Mouse (Mus musculus): Measurements from ENCODE around the gene Gal.

The Gal gene

DNA sequence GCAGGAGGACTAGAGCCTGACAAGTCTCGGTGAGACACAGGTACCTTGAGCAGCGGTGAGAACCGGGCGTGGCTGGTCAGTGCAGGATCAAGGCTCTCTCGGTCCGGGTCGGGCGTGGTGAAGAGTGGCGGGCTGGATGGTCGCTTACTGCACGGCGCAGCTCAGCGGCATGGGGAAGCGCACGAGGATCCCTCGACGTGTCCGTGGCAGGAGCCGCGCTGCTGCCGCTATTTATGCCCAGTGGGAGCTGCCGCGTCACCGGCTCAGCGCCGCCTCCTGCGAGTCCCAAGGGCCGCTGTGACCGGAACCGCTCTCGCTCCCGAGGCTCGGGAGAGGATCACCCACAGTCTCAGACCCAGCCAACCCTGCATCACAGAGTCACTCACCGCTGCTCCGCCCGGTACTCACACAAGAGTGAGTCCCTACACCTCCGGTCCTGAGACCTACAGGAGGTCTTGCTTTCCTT is at the start of gene Gal:
Gal (minus strand) TSS at position 277 of the 466 bp plus-strand sequence.
- DNase-seq (ENCODE audit: low spot score): peak; percentile 50

DNA sequence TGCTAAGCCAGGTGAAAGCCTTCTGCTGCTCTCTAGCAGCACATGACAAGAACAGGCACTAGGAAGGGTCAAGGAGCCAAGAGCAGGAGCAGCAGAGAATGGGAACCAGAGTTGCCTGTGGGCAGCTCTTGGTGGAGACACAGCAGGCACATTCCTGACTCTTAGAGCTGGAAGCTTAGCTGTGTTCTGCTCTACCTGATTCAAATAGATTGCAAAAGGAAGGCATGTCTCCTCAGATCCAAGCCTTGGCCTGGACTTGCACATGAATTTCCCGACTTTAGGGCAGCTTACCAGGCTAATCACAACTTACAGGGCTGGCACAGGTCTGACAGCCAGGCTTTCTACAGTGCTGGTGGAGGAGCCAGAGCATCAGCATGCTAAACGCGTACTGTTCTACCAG is 45.6 kb upstream of the Gal start:
- no peak for DNase-seq (ENCODE audit: low spot score)

- DNase-seq (ENCODE audit: low spot score): no peak
Measured at GRCm38 (mm10) chr19:3458331-3459099, 44.2 kb upstream of the Gal start.

DNA sequence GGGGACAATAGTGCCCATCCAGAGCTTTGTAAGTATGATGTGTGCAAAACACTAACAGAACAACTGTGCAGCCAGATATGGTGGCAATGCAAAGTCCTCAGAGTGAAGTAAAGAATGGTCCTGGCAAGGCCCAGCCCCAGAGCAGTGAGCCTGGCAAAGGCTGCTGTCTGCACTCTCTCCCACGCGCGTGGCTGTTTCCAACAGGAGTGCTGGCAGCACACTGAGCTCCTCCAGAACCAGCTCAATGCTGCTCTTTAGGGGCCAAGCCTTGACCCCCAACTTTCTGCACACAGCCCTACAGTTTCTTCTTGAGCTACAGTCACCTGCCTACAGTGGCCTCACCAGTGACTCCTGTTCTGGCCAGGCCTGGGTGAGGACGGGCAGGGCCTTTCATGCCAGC is 43.4 kb upstream of the Gal start:
- DNase-seq (ENCODE audit: low spot score): peak; percentile 59

- no peak for DNase-seq (ENCODE audit: low spot score)
Measured at GRCm38 (mm10) chr19:3451649-3452048, 37.3 kb upstream of the Gal start.

GRCm38 (mm10) chr19:3451170-3451569 is 36.8 kb upstream of the Gal start:
- peak; percentile 65 for DNase-seq (ENCODE audit: low spot score)

GRCm38 (mm10) chr19:3450714-3451113 is 36.4 kb upstream of the Gal start:
- DNase-seq (ENCODE audit: low spot score): no peak

- DNase-seq (ENCODE audit: low spot score): no peak
Measured at GRCm38 (mm10) chr19:3449248-3449647, 34.9 kb upstream of the Gal start.

DNA sequence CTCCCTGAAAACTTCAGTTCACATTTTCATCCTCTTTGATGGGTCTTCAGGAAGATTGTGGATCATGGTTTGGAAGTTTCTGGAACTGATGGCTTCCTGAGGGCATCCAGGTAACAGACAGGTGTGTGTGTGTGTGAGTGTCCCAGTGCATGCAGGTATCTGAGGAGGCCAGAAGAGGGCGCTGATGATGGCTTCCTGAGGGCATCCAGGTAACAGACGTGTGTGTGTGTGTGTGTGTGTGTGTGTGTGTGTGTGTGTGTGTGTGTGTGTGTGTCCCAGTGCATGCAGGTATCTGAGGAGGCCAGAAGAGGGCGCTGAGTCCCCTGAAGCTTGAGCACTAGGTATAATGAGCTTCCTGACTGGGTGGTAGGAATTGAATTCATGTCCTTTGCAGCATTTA is 33.0 kb upstream of the Gal start:
- no peak for DNase-seq (ENCODE audit: low spot score)

GRCm38 (mm10) chr19:3441092-3441491 is 26.7 kb upstream of the Gal start:
- no peak for DNase-seq (ENCODE audit: low spot score)

DNA sequence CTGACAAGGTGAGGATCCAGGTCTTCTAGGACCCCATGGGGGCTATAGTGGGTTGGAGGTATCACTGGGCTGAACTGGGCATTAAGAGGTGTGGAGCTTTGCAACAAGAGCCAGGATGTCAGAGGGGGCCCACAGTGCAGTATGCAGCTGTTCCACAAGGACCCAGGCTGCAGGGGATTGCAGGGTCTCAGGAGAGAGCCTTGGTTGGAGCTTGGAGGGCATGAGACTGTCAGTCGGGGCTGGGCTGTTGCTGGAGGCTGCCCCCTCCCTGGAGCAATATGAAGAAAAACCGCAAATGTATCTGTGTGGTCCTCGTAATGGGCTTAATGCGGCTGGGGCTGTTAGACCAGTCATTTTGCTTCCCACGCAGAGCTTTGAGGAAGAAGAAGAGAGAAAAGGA is 26.3 kb upstream of the Gal start:
- DNase-seq (ENCODE audit: low spot score): no peak

DNA sequence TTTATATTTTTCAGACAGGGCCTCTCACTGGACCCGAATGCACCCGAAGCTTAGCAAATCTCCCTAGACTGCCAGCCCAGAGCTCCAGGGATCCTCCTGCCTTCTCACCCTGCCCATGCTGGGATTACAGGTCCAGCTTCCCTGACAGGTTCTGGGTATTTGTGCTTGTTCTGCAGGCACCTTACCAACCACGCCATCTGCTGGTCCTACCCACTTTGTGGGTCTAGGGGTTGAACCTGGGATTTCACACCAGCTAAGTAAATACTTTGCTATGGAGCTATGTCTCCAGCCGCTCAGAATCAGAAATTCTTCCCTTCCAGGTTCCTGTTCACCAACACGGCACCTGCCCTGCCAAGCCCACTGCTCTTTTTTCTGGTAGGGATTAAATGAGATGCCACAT is 23.6 kb upstream of the Gal start:
- no peak for DNase-seq (ENCODE audit: low spot score)

GRCm38 (mm10) chr19:3436840-3437239 is 22.5 kb upstream of the Gal start:
- peak; percentile 78 for DNase-seq (ENCODE audit: low spot score)

- DNase-seq (ENCODE audit: low spot score): no peak
Measured at GRCm38 (mm10) chr19:3435824-3436223, 21.5 kb upstream of the Gal start.

DNA sequence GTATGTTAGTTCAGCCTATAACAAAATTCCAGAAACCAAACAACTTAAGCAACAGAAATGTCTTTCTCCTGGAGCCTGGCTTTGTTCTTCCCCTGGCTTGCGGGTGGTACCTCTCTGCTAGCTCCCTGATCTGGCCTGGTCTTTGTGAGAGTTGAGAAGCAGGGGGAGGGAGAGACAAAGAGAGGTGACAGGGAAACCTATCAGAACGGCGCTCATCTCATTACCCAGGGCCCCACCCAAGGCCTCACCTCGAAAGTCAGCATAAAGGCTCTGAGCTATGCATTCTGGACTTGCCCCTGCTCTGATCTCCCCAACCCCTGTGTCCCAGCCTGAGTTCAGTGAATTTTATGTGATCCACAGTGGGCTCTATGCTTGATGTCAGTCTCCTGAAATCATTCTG is 20.3 kb upstream of the Gal start:
- no peak for DNase-seq (ENCODE audit: low spot score)

DNA sequence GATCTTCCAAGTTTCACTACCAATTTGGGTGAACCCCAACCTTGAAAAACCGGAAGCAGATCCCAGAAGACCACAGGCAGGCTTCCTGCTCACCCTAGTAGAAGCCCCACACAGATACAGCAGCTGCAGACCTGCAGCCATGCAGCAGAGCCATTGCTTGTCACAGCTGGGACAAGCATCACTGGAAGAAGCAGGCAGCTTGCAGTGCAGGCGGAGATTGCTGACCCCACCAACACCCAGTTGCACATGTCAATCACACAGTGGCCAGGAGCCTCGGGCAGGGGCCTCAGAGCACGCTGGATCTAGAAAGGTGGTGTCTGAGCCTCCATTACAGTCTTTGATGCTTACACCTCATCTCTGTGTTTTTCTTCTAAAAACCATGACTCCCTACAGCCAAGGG is 19.8 kb upstream of the Gal start:
- DNase-seq (ENCODE audit: low spot score): no peak

GRCm38 (mm10) chr19:3431969-3432368 is 17.6 kb upstream of the Gal start:
- no peak for DNase-seq (ENCODE audit: low spot score)

DNA sequence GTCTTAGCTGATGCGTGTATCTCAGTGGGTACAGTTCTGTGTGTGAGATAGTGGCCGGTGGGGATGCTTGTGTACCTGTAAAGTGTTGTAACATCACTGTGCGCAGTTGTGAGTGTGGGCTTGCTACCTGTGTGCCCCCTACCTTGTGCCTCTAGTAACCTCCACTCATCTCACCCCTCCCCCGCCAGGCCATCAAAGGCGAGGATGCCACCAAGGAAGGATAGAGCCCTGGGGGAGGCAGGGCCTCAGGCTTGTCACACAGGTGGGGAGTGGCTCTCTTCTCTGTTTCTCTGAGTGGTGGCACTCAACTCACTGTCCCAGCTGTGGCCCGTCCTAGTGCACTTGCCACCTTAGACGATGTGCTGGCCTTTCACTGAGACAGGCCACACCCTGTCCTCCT is 16.7 kb upstream of the Gal start:
- DNase-seq (ENCODE audit: low spot score): no peak

DNA sequence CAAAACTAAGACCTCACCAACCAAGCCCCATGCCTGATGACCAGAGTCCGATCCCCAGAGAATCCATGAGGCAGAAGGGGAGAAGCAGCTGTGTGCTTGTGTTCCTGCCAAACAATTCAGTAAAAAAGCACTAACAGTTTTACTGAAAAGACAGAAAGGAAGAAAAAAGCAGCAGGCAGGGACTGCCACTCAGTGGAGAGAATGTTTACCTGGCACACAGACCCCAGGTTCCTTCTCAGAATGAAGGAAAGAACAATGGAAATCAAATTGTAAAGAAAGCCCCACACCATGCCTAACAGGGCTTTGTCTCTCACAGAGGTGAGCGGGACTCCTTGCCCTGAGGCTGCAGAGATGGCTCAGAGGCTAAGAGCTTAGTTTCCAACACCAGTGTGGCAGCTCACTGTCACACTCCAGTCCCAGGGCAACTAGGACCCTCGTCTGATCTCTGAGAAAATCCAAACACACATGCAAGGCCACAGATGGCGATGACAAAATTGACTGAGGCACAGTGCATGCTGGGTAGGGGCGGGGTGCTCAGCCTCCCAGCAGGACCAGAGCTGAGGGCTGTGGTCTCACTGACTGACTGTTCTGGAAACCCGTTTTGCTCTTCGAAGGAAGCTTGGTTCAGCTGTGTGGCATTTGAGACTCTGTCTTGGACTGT is 14.9 kb upstream of the Gal start:
- no peak for DNase-seq (ENCODE audit: low spot score)

- DNase-seq (ENCODE audit: low spot score): no peak
Measured at GRCm38 (mm10) chr19:3428057-3428830, 13.9 kb upstream of the Gal start.

- DNase-seq (ENCODE audit: low spot score): no peak
Measured at GRCm38 (mm10) chr19:3424214-3424613, 9.9 kb upstream of the Gal start.

DNA sequence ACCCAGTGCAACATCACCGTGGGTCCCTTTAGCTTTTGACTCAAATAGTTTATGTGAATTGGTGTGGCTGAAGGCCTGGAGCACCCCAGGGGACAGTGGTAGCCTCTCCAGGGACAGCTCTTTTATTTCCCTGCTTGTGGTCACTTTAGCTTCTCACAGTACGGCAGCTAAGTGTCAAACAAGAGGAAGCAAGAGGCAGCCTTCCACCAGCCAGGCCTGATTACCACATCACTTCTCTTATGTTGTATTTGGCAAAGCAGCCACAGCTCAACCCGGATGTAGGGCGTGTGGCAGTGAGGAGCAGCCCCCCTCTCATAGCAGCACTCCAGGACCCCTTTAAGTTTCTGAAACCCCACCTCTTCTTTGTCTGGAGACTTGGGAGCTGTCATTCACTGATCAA is 8.6 kb upstream of the Gal start:
- DNase-seq (ENCODE audit: low spot score): no peak

DNA sequence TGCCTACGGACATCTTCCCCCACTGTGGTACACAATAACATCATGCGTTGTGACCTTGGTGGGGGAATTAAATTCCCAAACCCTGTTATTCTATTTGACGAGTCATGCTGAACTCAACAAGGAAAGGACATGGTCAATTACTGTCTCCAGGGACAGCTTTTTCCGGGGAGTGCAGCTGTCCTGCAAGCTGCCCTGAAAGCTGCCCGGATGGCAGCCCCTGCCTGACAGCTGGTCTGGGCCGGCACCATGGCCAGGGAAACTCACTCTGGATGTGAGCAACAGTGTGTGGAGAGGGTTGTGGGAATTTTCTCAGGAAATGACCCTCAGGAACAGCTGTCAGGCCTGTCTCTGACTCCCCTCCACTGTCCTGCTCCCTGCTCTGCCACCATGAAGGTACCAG is 8.1 kb upstream of the Gal start:
- no peak for DNase-seq (ENCODE audit: low spot score)
